Mouse (Mus musculus): ENCODE measurements at regions not wholly inside any gene's neighbourhood (a gene's known extent, or its start where the extent isn't known, plus 50 kb on each side); places are given as distances from the start of the nearest gene placed in this dataset.
A peak's percentile ranks its signal among the peaks of the same experiment; 100 is the strongest.

GRCm38 (mm10) chr15:25281942-25282341 lies 131.6 kb downstream of the Basp1 start:
- TF ChIP-seq CTCF (IDR thresholded peaks at IDR 0.05; ENCODE audit: low read depth) (no peak), EP300 (IDR thresholded peaks at IDR 0.05; ENCODE audit: low read depth) (no peak)
- no peak overlapping the region for H3K4me3 ChIP-seq (ENCODE audit: low read depth, low read length)
- no peaks in the 10 kb centered on the region for H3K36me3 ChIP-seq (replicated peaks; ENCODE audit: insufficient read depth, low read length)
- ATAC-seq (no peak), DNase-seq (no peak)
- no peak overlapping the region for H3K4me2 ChIP-seq (ENCODE audit: low read depth, low read length)
- H3K9me3 ChIP-seq (ENCODE audit: low read length): no peaks in the 10 kb centered on the region
- H3K27ac ChIP-seq (ENCODE audit: low read depth): no peak overlapping the region
- H3K4me1 ChIP-seq (ENCODE audit: insufficient read depth): no peaks in the 10 kb centered on the region
- no peak overlapping the region for H3K9ac ChIP-seq (replicated peaks)
- H3K27me3 ChIP-seq (ENCODE audit: insufficient read depth, low read length): no peaks in the 10 kb centered on the region

GRCm38 (mm10) chr15:25278317-25279156 lies 135.0 kb downstream of the Basp1 start:
- Histone ChIP-seq H3K9ac (replicated peaks) (no peak overlapping the region), H3K9me3 (ENCODE audit: low read length) (no peaks in the 10 kb centered on the region), H3K4me1 (ENCODE audit: insufficient read depth) (no peaks in the 10 kb centered on the region), H3K27ac (ENCODE audit: low read depth) (no peak overlapping the region), H3K27me3 (ENCODE audit: insufficient read depth, low read length) (no peaks in the 10 kb centered on the region), H3K4me2 (ENCODE audit: low read depth, low read length) (no peak overlapping the region), H3K36me3 (replicated peaks; ENCODE audit: insufficient read depth, low read length) (no peaks in the 10 kb centered on the region), H3K4me3 (ENCODE audit: low read depth, low read length) (no peak overlapping the region)
- no peak for TF ChIP-seq CTCF (IDR thresholded peaks at IDR 0.05; ENCODE audit: low read depth)
- no peak for TF ChIP-seq EP300 (IDR thresholded peaks at IDR 0.05; ENCODE audit: low read depth)
- 74% methylated on average over 6 of the region's 6 CpGs for WGBS (ENCODE audit: insufficient replicate concordance)
- ATAC-seq (no peak), DNase-seq (no peak)

- Histone ChIP-seq H3K9me3 (ENCODE audit: low read length) (no peaks in the 10 kb centered on the region), H3K9ac (replicated peaks) (no peak overlapping the region), H3K4me1 (ENCODE audit: insufficient read depth) (no peaks in the 10 kb centered on the region), H3K27me3 (ENCODE audit: insufficient read depth, low read length) (no peaks in the 10 kb centered on the region), H3K4me2 (ENCODE audit: low read depth, low read length) (no peak overlapping the region), H3K36me3 (replicated peaks; ENCODE audit: insufficient read depth, low read length) (no peaks in the 10 kb centered on the region), H3K4me3 (ENCODE audit: low read depth, low read length) (no peak overlapping the region), H3K27ac (ENCODE audit: low read depth) (no peak overlapping the region)
- no peak for TF ChIP-seq CTCF (IDR thresholded peaks at IDR 0.05; ENCODE audit: low read depth)
- no peak for TF ChIP-seq EP300 (IDR thresholded peaks at IDR 0.05; ENCODE audit: low read depth)
- WGBS (ENCODE audit: insufficient replicate concordance): 85% methylated on average over 5 of the region's 5 CpGs
- ATAC-seq (no peak), DNase-seq (no peak)
Observed at GRCm38 (mm10) chr15:25276227-25276626, 137.3 kb downstream of the Basp1 start.

- Histone ChIP-seq H3K4me2 (ENCODE audit: low read depth, low read length) (no peak overlapping the region), H3K27ac (ENCODE audit: low read depth) (no peak overlapping the region), H3K9me3 (ENCODE audit: low read length) (no peaks in the 10 kb centered on the region), H3K27me3 (ENCODE audit: insufficient read depth, low read length) (no peaks in the 10 kb centered on the region), H3K36me3 (replicated peaks; ENCODE audit: insufficient read depth, low read length) (no peaks in the 10 kb centered on the region), H3K9ac (replicated peaks) (no peak overlapping the region), H3K4me3 (ENCODE audit: low read depth, low read length) (no peak overlapping the region), H3K4me1 (ENCODE audit: insufficient read depth) (peaks cover 7% of the 10 kb centered on the region)
- TF ChIP-seq CTCF (IDR thresholded peaks at IDR 0.05; ENCODE audit: low read depth) (no peak), EP300 (IDR thresholded peaks at IDR 0.05; ENCODE audit: low read depth) (no peak)
- 75% methylated on average over 5 of the region's 5 CpGs for WGBS (ENCODE audit: insufficient replicate concordance)
- ATAC-seq (no peak), DNase-seq (no peak)
Observed at GRCm38 (mm10) chr15:25271886-25272285, 141.7 kb downstream of the Basp1 start.

- Histone ChIP-seq H3K4me3 (ENCODE audit: low read depth, low read length) (no peak overlapping the region), H3K4me1 (ENCODE audit: insufficient read depth) (peaks cover 7% of the 10 kb centered on the region), H3K9me3 (ENCODE audit: low read length) (no peaks in the 10 kb centered on the region), H3K36me3 (replicated peaks; ENCODE audit: insufficient read depth, low read length) (no peaks in the 10 kb centered on the region), H3K27me3 (ENCODE audit: insufficient read depth, low read length) (no peaks in the 10 kb centered on the region), H3K4me2 (ENCODE audit: low read depth, low read length) (no peak overlapping the region), H3K9ac (replicated peaks) (no peak overlapping the region), H3K27ac (ENCODE audit: low read depth) (no peak overlapping the region)
- ATAC-seq (no peak), DNase-seq (no peak)
- no peak for TF ChIP-seq EP300 (IDR thresholded peaks at IDR 0.05; ENCODE audit: low read depth)
- no peak for TF ChIP-seq CTCF (IDR thresholded peaks at IDR 0.05; ENCODE audit: low read depth)
- 68% methylated on average over 10 of the region's 10 CpGs for WGBS (ENCODE audit: insufficient replicate concordance)
Observed at GRCm38 (mm10) chr15:25270349-25270748, 143.2 kb downstream of the Basp1 start.

GRCm38 (mm10) chr15:25269345-25269996 lies 144.1 kb downstream of the Basp1 start:
- Histone ChIP-seq H3K4me1 (ENCODE audit: insufficient read depth) (peaks cover 7% of the 10 kb centered on the region), H3K27ac (ENCODE audit: low read depth) (peak overlapping the region; percentile 58)

More at GRCm38 (mm10) chr15:25269345-25269996, 144.1 kb downstream of the Basp1 start:
- Histone ChIP-seq H3K36me3 (replicated peaks; ENCODE audit: insufficient read depth, low read length) (no peaks in the 10 kb centered on the region), H3K9me3 (ENCODE audit: low read length) (no peaks in the 10 kb centered on the region), H3K27me3 (ENCODE audit: insufficient read depth, low read length) (no peaks in the 10 kb centered on the region), H3K4me3 (ENCODE audit: low read depth, low read length) (no peak overlapping the region), H3K9ac (replicated peaks) (no peak overlapping the region), H3K4me2 (ENCODE audit: low read depth, low read length) (peak overlapping the region; percentile 46)
- 11% methylated on average over 11 of the region's 12 CpGs for WGBS (ENCODE audit: insufficient replicate concordance)
- ATAC-seq (peak; percentile 91), DNase-seq (peak; percentile 45)
- TF ChIP-seq EP300 (IDR thresholded peaks at IDR 0.05; ENCODE audit: low read depth): no peak
- TF ChIP-seq CTCF (IDR thresholded peaks at IDR 0.05; ENCODE audit: low read depth): no peak
